Mouse (Mus musculus) kidney, embryonic 16.5 days (tissue): ENCODE measurements at regions not wholly inside any gene's neighbourhood (a gene's known extent, or its start where the extent isn't known, plus 50 kb on each side); places are given as distances from the start of the nearest gene placed in this dataset.

Experiments used
- ATAC-seq: fragments of 200-750 bp; cut with Nextera tagmentation; 2 replicates; pipeline ENCODE4 v1.8.0; 2017; ENCODE audit warnings: moderate TSS enrichment; ENCODE audit not compliant: low FRiP score, low TSS enrichment
- H3K27ac ChIP-seq: fragments of 300-500 bp; sonication (generic); 2 replicates; pipeline ENCODE4 v1.5.1; 2014; ENCODE audit warnings: low read length
- H3K27me3 ChIP-seq: fragments of 300-500 bp; sonication (generic); 2 replicates; pipeline ENCODE4 v1.6.1; 2014; ENCODE audit warnings: low read length, control low read depth, mixed read lengths; ENCODE audit not compliant: insufficient read depth
- H3K36me3 ChIP-seq: fragments of 300-500 bp; sonication (generic); 2 replicates; pipeline ENCODE4 v1.6.1; 2014; ENCODE audit warnings: low read length, control low read depth, mixed read lengths; ENCODE audit not compliant: insufficient read depth
- H3K4me1 ChIP-seq: fragments of 300-500 bp; sonication (generic); 2 replicates; pipeline ENCODE4 v1.6.1; 2014; ENCODE audit warnings: low read length, control low read depth, mixed read lengths; ENCODE audit not compliant: insufficient read depth
- H3K4me2 ChIP-seq: fragments of 300-500 bp; sonication (generic); replicated peaks from 2 replicates; pipeline ENCODE4 v1.6.1; 2014; ENCODE audit warnings: low read depth, low read length
- H3K4me3 ChIP-seq: fragments of 300-500 bp; sonication (generic); 2 replicates; pipeline ENCODE4 v1.5.1; 2014; ENCODE audit warnings: mild to moderate bottlenecking, low read length
- H3K9ac ChIP-seq: fragments of 300-500 bp; sonication (generic); replicated peaks from 2 replicates; pipeline ENCODE4 v1.6.1; 2014; ENCODE audit warnings: low read length
- H3K9me3 ChIP-seq: fragments of 300-500 bp; sonication (generic); 2 replicates; pipeline ENCODE4 v1.6.1; 2016; ENCODE audit warnings: low read length, control low read depth
- WGBS: fragments of 180-500 bp; shearing (Covaris S2); extraction: QIAGEN DNeasy Blood & Tissue Kit; methylation state at CpG from one replicate; pipeline ENCODE4 v1.1.7; 2014; 5-methylcytosine and 5-hydroxymethylcytosine counted together

DNA sequence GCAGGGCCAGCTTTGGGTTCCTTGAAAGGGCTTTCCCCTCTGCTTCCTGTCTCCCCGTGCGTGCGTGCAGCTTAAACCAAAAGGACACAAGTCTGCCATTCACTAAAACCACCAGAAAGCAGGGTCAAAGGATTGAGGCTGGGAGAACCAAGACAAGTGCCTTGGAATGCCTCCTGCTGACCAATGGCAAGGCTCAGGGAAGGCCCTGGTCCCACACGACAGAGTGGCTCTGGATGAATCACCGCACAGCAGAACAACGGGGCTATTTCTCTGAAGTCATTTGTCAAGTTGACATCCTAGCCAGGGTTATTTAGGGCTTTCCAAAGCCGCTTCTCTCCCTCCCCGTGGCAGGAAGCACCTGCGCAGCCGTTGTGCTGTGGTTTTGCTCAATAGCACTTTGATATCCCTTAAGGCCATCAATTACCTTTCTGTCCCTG lies 131.3 kb upstream of the Serp2 start:
- Histone ChIP-seq H3K27me3 (no peaks in the 10 kb centered on the region), H3K9me3 (no peaks in the 10 kb centered on the region), H3K4me1 (peaks cover 46% of the 10 kb centered on the region), H3K36me3 (no peaks in the 10 kb centered on the region), H3K27ac (peak overlapping the region; percentile 66; the same call in 1 of the 2 replicates), H3K4me3 (no peak overlapping the region), H3K4me2 (no peak overlapping the region), H3K9ac (no peak overlapping the region)
- ATAC-seq, result peak; percentile 72
- 10% methylated on average over 10 of the region's 10 CpGs for WGBS

DNA sequence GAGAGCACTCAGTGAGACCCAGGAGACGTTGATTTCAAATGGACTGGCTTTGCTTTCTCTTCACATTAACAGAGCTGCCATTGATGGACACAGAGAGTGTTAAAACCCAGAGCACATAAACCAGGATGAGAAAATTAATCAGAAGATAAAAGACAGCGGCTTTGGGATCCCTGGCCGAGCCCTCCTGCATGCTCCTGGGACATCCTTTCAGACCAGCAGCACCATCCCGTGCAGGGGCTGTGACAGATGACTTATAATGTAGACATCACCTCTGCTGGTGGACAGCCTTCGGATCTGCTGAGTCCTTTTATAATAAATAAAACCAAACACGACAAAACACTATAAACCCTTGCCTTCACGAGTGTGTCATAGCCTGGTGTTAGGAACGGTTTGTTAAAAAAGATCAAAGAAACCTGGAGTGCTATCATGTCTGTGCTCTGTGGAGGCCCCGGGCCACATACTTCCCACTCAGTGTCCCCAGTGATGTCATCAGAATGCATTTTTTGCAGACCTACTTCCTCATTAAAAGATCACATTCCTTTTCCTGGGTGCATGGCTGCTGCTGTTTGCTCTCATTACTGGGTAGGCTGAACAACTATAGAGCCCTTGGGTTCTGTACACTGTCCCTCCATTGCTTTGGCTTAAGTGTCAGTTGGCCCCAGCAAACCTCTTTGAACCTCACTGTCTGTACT lies 130.2 kb upstream of the Serp2 start:
- H3K9me3 ChIP-seq, result no peaks in the 10 kb centered on the region
- no peak overlapping the region for H3K4me3 ChIP-seq
- 36% methylated on average over 9 of the region's 9 CpGs for WGBS
- H3K4me1 ChIP-seq, result peaks cover 44% of the 10 kb centered on the region
- H3K36me3 ChIP-seq, result no peaks in the 10 kb centered on the region
- no peak for ATAC-seq
- H3K27ac ChIP-seq, result peak overlapping the region; percentile 83
- no peak overlapping the region for H3K9ac ChIP-seq
- no peaks in the 10 kb centered on the region for H3K27me3 ChIP-seq
- H3K4me2 ChIP-seq, result no peak overlapping the region

DNA sequence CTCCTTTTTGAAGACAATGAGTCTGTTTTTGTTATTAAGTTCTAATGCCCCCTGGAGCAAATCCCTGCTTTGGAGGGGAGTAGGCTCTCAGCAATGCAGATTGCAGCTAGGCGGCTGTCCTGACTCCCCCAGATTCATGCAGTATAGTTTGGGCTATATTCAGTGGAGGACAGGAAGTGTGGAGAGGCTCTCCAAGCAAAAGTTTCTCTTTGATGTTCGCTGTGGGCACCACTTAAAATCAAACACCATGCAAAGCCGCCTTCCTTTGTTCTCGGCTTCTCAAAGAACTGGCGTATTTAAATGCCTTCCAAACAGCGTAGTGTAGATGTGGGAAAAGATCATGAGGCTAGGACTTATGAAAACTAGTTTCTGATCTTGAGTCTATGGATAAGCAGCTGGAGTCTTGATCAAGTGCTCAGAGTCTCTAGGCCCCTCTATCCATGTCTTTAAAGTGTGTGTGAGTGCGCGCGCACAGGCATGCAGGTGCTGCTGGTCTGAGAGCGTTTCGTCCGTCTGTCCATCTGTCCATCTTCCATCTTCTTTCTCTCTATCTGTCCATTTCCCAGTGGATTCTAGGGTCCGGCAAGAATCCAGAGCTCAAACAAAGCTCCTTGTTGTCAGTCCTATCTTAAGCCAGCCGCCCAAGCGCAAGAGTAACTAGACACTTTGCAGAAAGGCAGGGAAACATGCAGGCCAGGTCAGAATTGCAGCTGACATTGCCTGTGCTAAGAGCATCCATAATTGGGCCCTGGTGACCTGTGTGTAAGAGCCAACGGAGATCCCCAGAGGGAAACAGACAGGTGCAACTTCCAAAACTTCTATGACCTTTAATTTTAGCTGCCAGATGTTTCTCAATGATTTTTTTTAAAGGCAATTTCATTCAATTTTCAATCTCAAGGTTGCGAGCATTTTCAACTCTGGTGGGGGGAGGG lies 129.4 kb upstream of the Serp2 start:
- Histone ChIP-seq H3K27me3 (no peaks in the 10 kb centered on the region), H3K4me2 (no peak overlapping the region), H3K4me3 (no peak overlapping the region), H3K4me1 (peaks cover 52% of the 10 kb centered on the region), H3K9ac (peak overlapping the region; percentile 40; the same call in 1 of the 2 replicates), H3K36me3 (no peaks in the 10 kb centered on the region), H3K9me3 (no peaks in the 10 kb centered on the region), H3K27ac (peak overlapping the region; percentile 83)
- WGBS, result 56% methylated on average over 17 of the region's 17 CpGs
- ATAC-seq, result peak; percentile 55; the same call in 1 of the 2 replicates

GRCm38 (mm10) chr14:76684327-76684726 lies 127.6 kb upstream of the Serp2 start:
- H3K9me3 ChIP-seq, result no peaks in the 10 kb centered on the region
- H3K4me3 ChIP-seq, result no peak overlapping the region
- H3K36me3 ChIP-seq, result no peaks in the 10 kb centered on the region
- H3K27me3 ChIP-seq, result no peaks in the 10 kb centered on the region
- H3K4me1 ChIP-seq, result peaks cover 53% of the 10 kb centered on the region
- no peak for ATAC-seq
- no peak overlapping the region for H3K9ac ChIP-seq
- H3K4me2 ChIP-seq, result no peak overlapping the region
- no peak overlapping the region for H3K27ac ChIP-seq
- WGBS, result 58% methylated on average over 2 of the region's 2 CpGs

DNA sequence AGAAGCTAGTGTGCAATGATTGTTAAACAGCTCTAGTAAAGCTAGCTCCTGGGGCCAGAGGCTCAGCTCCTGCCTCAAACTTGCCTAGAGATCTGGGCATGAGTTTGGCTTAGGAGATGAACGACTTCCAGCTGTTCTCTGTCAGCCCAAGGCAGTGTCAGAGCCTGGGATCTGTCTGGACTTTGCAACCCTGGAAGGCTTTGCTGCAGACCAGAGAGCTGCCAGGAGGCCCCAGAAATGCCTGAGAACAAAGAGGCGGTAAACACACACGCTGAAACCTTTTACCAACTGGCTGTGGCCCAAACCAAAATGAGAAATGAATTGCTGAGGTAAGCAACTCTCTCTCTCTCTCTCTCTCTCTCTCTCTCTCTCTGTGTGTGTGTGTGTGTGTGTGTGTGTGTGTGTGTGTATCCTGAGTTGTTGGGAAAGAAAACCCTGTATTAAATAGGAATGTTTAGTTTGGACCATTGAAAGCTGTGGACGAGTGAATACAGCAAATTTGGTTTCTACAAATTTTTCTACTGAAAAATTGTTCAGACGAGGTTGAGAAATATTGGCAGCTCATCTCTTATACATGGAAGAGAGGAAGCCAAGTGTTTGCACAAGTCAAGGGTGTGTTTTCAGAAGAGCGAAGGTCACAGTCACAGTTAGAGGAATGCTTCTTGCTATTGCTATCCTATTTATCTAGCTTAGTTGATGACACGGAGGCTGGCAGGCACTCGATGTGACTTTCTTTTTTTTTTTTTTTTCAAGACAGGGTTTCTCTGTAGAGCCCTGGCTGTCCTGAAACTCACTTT lies 125.1 kb upstream of the Serp2 start:
- peak; percentile 87 for ATAC-seq
- Histone ChIP-seq H3K4me1 (peaks cover 40% of the 10 kb centered on the region), H3K36me3 (no peaks in the 10 kb centered on the region), H3K4me2 (0 out of 2 replicates have a peak overlapping the region, but pooled peaks have one; percentile 15), H3K27me3 (no peaks in the 10 kb centered on the region), H3K27ac (peak overlapping the region; percentile 88), H3K9me3 (no peaks in the 10 kb centered on the region), H3K9ac (0 out of 2 replicates have a peak overlapping the region, but pooled peaks have one; percentile 31), H3K4me3 (no peak overlapping the region)
- 24% methylated on average over 8 of the region's 8 CpGs for WGBS

DNA sequence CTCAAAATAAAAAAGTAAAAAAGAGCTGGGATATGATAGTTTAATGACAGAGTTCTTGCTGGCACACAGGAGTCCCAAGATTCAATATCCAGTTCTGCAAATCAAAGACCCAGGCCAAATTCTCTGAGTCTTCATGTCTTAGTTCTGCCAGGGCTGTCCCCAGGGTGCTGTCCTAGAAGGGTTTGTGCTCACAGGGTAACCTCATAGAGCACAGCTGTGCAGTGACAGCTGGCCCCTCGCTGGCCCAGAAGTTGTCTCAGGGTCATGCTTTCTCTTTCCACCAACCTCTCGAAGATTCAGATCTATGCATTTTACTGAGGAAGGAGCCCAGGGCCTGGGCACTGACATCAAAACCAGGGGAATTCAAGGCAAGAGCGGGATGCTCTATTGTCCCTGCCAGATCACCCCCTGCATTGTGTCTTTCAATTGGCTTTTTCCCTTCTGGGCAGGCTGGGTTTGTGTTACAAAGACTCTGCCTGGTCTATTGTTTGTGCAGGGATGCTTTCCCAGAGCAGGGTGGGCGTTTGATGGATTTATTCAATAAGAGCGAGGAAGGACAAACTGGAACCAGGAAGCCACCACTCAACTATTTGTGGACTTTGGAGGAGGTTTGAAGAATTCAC lies 121.9 kb upstream of the Serp2 start:
- no peaks in the 10 kb centered on the region for H3K27me3 ChIP-seq
- no peaks in the 10 kb centered on the region for H3K36me3 ChIP-seq
- H3K27ac ChIP-seq, result peak overlapping the region; percentile 26; the same call in 1 of the 2 replicates
- no peak overlapping the region for H3K4me2 ChIP-seq
- ATAC-seq, result no peak
- no peak overlapping the region for H3K9ac ChIP-seq
- whole genome bisulfite sequencing, result 38% methylated on average over 5 of the region's 5 CpGs
- no peaks in the 10 kb centered on the region for H3K9me3 ChIP-seq
- H3K4me1 ChIP-seq, result peaks cover 29% of the 10 kb centered on the region
- no peak overlapping the region for H3K4me3 ChIP-seq

DNA sequence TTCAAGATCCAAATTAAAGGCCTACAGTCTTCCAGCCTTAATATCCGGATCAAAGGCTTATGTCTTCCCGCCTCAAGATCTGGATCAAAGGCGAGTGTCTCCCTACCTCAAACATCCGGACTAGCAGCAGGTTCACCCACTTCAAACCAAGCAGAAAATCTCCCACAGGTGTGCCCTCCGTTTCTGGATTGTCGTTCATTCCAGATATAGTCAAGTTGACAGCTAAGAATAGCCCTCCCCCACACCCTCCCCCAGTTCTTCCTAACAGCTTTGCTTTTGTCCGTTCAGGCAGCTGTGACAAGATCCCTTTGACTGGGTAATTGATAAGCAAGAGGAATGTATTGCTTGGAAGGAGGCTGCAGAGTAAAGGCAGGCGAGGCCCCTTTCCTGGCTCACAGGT lies 118.3 kb upstream of the Serp2 start:
- no peak overlapping the region for H3K4me3 ChIP-seq
- H3K36me3 ChIP-seq, result no peaks in the 10 kb centered on the region
- H3K9ac ChIP-seq, result no peak overlapping the region
- H3K4me1 ChIP-seq, result peaks cover 20% of the 10 kb centered on the region
- WGBS, result 37% methylated on average over 8 of the region's 8 CpGs
- no peaks in the 10 kb centered on the region for H3K27me3 ChIP-seq
- ATAC-seq, result no peak
- no peak overlapping the region for H3K27ac ChIP-seq
- no peak overlapping the region for H3K4me2 ChIP-seq
- no peaks in the 10 kb centered on the region for H3K9me3 ChIP-seq

GRCm38 (mm10) chr14:76673671-76674331 lies 117.1 kb upstream of the Serp2 start:
- no peaks in the 10 kb centered on the region for H3K27me3 ChIP-seq
- 75% methylated on average over 11 of the region's 11 CpGs for WGBS
- ATAC-seq, result no peak
- no peaks in the 10 kb centered on the region for H3K36me3 ChIP-seq
- H3K27ac ChIP-seq, result no peak overlapping the region
- peaks cover 15% of the 10 kb centered on the region for H3K4me1 ChIP-seq
- no peaks in the 10 kb centered on the region for H3K9me3 ChIP-seq
- no peak overlapping the region for H3K9ac ChIP-seq
- H3K4me2 ChIP-seq, result no peak overlapping the region
- H3K4me3 ChIP-seq, result no peak overlapping the region

GRCm38 (mm10) chr14:76672899-76673298 lies 116.2 kb upstream of the Serp2 start:
- Histone ChIP-seq H3K27ac (no peak overlapping the region), H3K27me3 (no peaks in the 10 kb centered on the region), H3K9ac (no peak overlapping the region), H3K4me2 (no peak overlapping the region), H3K36me3 (no peaks in the 10 kb centered on the region), H3K9me3 (no peaks in the 10 kb centered on the region), H3K4me3 (no peak overlapping the region), H3K4me1 (peaks cover 11% of the 10 kb centered on the region)
- no peak for ATAC-seq
- WGBS, result 74% methylated on average over 6 of the region's 6 CpGs
